Mouse (Mus musculus): Measurements from ENCODE around the gene Megf11. TPM values are rescaled to one million over a fixed set of nuclear protein-coding genes. Genes with fewer than 3 reads are reported as not detected.

Gene Megf11
- polyA plus RNA-seq, 1 experiment from 2014 or later: 0.11 TPM

DNA sequence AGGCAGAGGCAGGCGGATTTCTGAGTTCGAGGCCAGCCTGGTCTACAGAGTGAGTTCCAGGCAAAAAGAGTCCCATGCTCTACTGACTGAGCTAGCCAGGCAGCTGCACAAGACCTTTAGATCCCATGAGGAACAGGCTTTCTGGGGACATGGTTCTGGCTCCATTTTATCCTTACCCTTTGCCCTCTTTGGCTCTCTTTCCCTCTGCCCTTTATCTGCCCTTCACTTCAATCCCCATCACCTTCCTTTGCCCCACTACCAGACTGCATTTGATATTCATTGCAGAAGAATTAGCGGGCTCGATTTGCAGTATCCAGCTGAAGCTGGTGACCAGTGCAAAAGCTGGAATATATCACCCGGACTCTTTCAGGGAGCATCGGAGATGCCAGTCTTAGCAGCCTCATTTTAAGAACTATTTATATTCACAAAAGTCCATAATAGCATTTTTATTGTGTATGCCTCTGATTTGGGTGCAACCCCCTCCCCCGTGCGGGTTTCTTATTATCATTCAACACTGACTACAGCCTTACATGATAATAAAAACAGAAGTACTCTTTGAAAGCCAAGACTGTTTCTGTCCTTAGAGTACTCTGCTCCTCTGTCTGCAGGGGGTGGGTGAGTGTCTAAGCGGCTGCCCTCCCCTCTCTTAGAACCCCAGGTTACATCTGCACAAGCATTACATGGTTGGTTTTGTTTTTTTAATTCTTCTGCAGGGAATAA is 24.0 kb upstream of the Megf11 start:
- WGBS (ENCODE audit: insufficient replicate concordance): 77% methylated on average over 9 of the region's 9 CpGs
- H3K36me3 ChIP-seq (replicated peaks; ENCODE audit: insufficient read depth, low read length): no peaks in the 10 kb centered on the region
- no peak overlapping the region for H3K27ac ChIP-seq (ENCODE audit: low read depth)
- no peaks in the 10 kb centered on the region for H3K4me1 ChIP-seq (ENCODE audit: insufficient read depth)
- no peaks in the 10 kb centered on the region for H3K9me3 ChIP-seq (ENCODE audit: low read length)
- H3K27me3 ChIP-seq (ENCODE audit: insufficient read depth, low read length): no peaks in the 10 kb centered on the region
- DNase-seq (no peak), ATAC-seq (no peak)
- TF ChIP-seq EP300 (IDR thresholded peaks at IDR 0.05; ENCODE audit: low read depth) (no peak), CTCF (IDR thresholded peaks at IDR 0.05; ENCODE audit: low read depth) (no peak)
- H3K4me3 ChIP-seq (ENCODE audit: low read depth, low read length): no peak overlapping the region
- H3K9ac ChIP-seq (replicated peaks): no peak overlapping the region
- no peak overlapping the region for H3K4me2 ChIP-seq (ENCODE audit: low read depth, low read length)

- no peak for TF ChIP-seq CTCF (IDR thresholded peaks at IDR 0.05; ENCODE audit: low read depth)
- no peak for TF ChIP-seq EP300 (IDR thresholded peaks at IDR 0.05; ENCODE audit: low read depth)
- 60% methylated on average over 7 of the region's 7 CpGs for WGBS (ENCODE audit: insufficient replicate concordance)
- H3K4me2 ChIP-seq (ENCODE audit: low read depth, low read length): no peak overlapping the region
- no peak overlapping the region for H3K9ac ChIP-seq (replicated peaks)
- DNase-seq: no peak
- no peaks in the 10 kb centered on the region for H3K36me3 ChIP-seq (replicated peaks; ENCODE audit: insufficient read depth, low read length)
- H3K9me3 ChIP-seq (ENCODE audit: low read length): no peaks in the 10 kb centered on the region
- no peak overlapping the region for H3K4me3 ChIP-seq (ENCODE audit: low read depth, low read length)
- no peak overlapping the region for H3K27ac ChIP-seq (ENCODE audit: low read depth)
- no peak for ATAC-seq
- H3K4me1 ChIP-seq (ENCODE audit: insufficient read depth): no peaks in the 10 kb centered on the region
- H3K27me3 ChIP-seq (ENCODE audit: insufficient read depth, low read length): 0 out of 2 replicates have a peak, but pooled peaks cover 6% of the 10 kb centered on the region
Observed at GRCm38 (mm10) chr9:64369871-64370270, 15.6 kb upstream of the Megf11 start.

- no peaks in the 10 kb centered on the region for H3K36me3 ChIP-seq (replicated peaks; ENCODE audit: insufficient read depth, low read length)
- DNase-seq (no peak), ATAC-seq (no peak)
- no peaks in the 10 kb centered on the region for H3K4me1 ChIP-seq (ENCODE audit: insufficient read depth)
- no peak overlapping the region for H3K4me2 ChIP-seq (ENCODE audit: low read depth, low read length)
- WGBS (ENCODE audit: insufficient replicate concordance): 60% methylated on average over 11 of the region's 11 CpGs
- no peak overlapping the region for H3K27ac ChIP-seq (ENCODE audit: low read depth)
- no peak overlapping the region for H3K4me3 ChIP-seq (ENCODE audit: low read depth, low read length)
- TF ChIP-seq EP300 (IDR thresholded peaks at IDR 0.05; ENCODE audit: low read depth): no peak
- H3K27me3 ChIP-seq (ENCODE audit: insufficient read depth, low read length): 0 out of 2 replicates have a peak, but pooled peaks cover 6% of the 10 kb centered on the region
- no peak overlapping the region for H3K9ac ChIP-seq (replicated peaks)
- H3K9me3 ChIP-seq (ENCODE audit: low read length): no peaks in the 10 kb centered on the region
Observed at GRCm38 (mm10) chr9:64371305-64371819, 14.1 kb upstream of the Megf11 start.

GRCm38 (mm10) chr9:64376380-64376779 is 9.0 kb upstream of the Megf11 start:
- no peak overlapping the region for H3K4me3 ChIP-seq (ENCODE audit: low read depth, low read length)
- ATAC-seq (no peak), DNase-seq (no peak)
- H3K27ac ChIP-seq (ENCODE audit: low read depth): no peak overlapping the region
- no peak overlapping the region for H3K4me2 ChIP-seq (ENCODE audit: low read depth, low read length)
- no peak for TF ChIP-seq CTCF (IDR thresholded peaks at IDR 0.05; ENCODE audit: low read depth)
- no peak for TF ChIP-seq EP300 (IDR thresholded peaks at IDR 0.05; ENCODE audit: low read depth)
- no peaks in the 10 kb centered on the region for H3K4me1 ChIP-seq (ENCODE audit: insufficient read depth)
- no peak overlapping the region for H3K9ac ChIP-seq (replicated peaks)
- no peaks in the 10 kb centered on the region for H3K36me3 ChIP-seq (replicated peaks; ENCODE audit: insufficient read depth, low read length)
- 0 out of 2 replicates have a peak, but pooled peaks cover 3% of the 10 kb centered on the region for H3K27me3 ChIP-seq (ENCODE audit: insufficient read depth, low read length)
- H3K9me3 ChIP-seq (ENCODE audit: low read length): no peaks in the 10 kb centered on the region
- 76% methylated on average over 2 of the region's 2 CpGs for WGBS (ENCODE audit: insufficient replicate concordance)

DNA sequence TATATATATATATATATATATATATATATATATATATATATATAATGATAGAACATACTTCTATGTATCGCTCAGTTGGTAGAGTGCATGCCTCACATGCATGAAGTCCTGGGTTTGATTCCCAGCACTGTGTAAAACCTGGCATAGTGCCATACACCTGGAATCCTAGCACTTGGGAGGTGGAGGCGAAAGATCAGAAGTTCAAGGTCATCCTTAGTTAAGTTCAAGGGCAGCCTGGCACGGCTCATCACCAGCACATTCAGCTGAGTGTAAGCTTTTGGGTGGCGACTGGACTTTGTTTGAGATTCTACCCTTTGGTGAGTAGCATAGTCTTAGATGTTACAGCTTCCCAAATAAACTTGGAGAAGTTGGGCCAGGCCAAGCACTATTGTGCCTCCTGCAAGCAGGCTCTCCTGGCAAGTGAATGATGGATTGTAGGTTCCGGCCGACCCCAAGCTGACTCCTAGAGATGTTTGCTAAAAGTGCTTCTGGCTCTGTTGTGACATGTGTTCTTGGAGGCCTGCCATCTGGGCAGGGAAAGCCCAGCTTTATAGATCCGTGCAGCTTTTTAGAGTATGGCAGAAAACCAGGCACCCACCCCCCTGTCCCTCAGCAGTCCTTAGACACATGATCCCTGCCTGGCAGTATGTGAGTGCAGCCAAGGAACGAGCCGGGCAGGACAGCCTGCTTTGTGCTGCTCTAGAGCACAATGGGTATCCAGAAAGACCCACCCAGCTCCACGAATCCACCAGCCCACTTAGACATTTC is 2.2 kb upstream of the Megf11 start:
- Histone ChIP-seq H3K4me1 (ENCODE audit: insufficient read depth) (peaks cover 11% of the 10 kb centered on the region; the same call in 1 of the 2 replicates), H3K36me3 (replicated peaks; ENCODE audit: insufficient read depth, low read length) (no peaks in the 10 kb centered on the region), H3K4me2 (ENCODE audit: low read depth, low read length) (no peak overlapping the region), H3K27me3 (ENCODE audit: insufficient read depth, low read length) (peaks cover 50% of the 10 kb centered on the region), H3K9me3 (ENCODE audit: low read length) (no peaks in the 10 kb centered on the region), H3K27ac (ENCODE audit: low read depth) (no peak overlapping the region), H3K4me3 (ENCODE audit: low read depth, low read length) (no peak overlapping the region), H3K9ac (replicated peaks) (no peak overlapping the region)
- ATAC-seq (peak; percentile 88), DNase-seq (peak; percentile 77)
- TF ChIP-seq CTCF (IDR thresholded peaks at IDR 0.05; ENCODE audit: low read depth) (no peak), EP300 (IDR thresholded peaks at IDR 0.05; ENCODE audit: low read depth) (no peak)
- 46% methylated on average over 10 of the region's 10 CpGs for WGBS (ENCODE audit: insufficient replicate concordance)

DNA sequence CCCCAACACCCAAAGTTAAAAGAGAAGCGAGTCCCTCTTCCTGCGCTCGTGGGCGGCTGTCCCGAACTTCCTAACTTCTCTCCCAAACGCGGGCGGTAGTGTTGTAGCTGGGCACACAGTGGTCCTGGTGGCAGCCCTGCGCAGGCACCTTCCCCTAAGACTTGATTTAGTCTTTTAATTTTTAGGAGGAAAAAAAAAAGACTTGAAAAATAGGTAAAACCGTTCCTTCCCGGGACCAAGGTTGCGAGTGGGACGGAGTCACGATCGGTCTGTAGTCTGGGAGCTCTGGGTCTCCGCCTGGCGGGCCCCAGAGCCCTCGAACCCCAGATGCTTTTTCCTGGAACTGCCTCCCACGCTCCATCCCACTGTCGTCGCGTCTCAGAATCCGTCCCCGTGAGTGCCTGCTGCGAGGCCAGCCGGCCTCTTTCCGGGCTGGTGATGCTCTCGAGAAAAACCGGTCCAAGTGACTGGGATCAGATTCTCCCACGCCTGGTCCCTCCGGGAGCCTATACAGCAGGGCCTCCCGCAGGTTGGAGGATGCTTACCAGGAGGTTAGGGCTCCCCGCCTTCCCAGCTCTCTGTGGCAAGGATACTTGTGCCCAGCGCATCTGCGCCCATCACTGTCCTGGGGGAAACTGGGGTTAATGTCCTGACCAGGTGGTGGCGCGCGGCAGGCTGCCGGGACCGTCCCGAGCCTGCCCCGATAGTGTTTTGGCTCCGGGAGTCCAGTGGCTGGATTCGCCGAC is 1.2 kb downstream of the Megf11 start:
- Histone ChIP-seq H3K4me1 (ENCODE audit: insufficient read depth) (peaks cover 11% of the 10 kb centered on the region; the same call in 1 of the 2 replicates), H3K27me3 (ENCODE audit: insufficient read depth, low read length) (peaks cover 57% of the 10 kb centered on the region), H3K4me3 (ENCODE audit: low read depth, low read length) (peak overlapping the region; percentile 31), H3K9ac (replicated peaks) (no peak overlapping the region), H3K27ac (ENCODE audit: low read depth) (no peak overlapping the region), H3K4me2 (ENCODE audit: low read depth, low read length) (peak overlapping the region; percentile 67), H3K36me3 (replicated peaks; ENCODE audit: insufficient read depth, low read length) (no peaks in the 10 kb centered on the region), H3K9me3 (ENCODE audit: low read length) (no peaks in the 10 kb centered on the region)
- no peak for ATAC-seq
- WGBS (ENCODE audit: insufficient replicate concordance): 3% methylated on average over 45 of the region's 45 CpGs
- DNase-seq: no peak
- TF ChIP-seq EP300 (IDR thresholded peaks at IDR 0.05; ENCODE audit: low read depth) (no peak), CTCF (IDR thresholded peaks at IDR 0.05; ENCODE audit: low read depth) (peak; percentile 13; the same call in 1 of the 2 replicates)
